In the genomic region with DNA sequence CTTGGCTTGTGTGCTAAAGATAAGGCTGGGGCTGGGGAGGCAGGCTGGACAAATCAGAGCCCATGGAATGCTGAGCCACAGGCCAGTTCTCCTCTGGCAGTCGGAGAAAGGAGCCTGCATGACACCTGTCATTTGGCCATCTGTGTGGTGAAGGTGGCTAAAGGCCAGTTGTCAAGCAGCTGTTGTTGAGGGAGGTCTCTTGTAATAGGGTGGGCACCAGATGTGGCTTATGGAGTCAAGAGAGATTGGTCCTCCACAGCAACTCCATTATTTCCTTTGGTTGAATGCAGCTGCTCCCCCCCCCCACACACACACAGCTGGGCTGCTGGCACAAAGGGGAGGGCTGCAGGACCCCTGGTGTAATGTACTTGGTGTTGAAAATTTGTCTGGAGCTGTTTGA, we compare ENCODE assay signal across 18 mouse cellular contexts.
"Had no signal": no experiment of that assay in that cellular context is flagged by ENCODE, and none has a peak within 500 bp of the region (broad histone marks: within the 10 kb centered on the region; RNA-seq: fewer than 3 reads in every experiment).

No protein-coding gene starts in this region.

- H3K36me3 ChIP-seq: midbrain, embryonic 15.5 days; neural tube, embryonic 13.5 days had no signal

- H3K9me3 ChIP-seq: midbrain, embryonic 15.5 days; neural tube, embryonic 13.5 days had no signal

- H3K4me2 ChIP-seq: lung, embryonic 14.5 days; midbrain, embryonic 11.5 days; midbrain, embryonic 15.5 days; neural tube, embryonic 13.5 days had no signal

- H3K4me3 ChIP-seq: megakaryocyte, embryonic 14.5 days; midbrain, embryonic 15.5 days; neural tube, embryonic 13.5 days had no signal

- H3K27ac ChIP-seq: kidney, postnatal 0 days; midbrain, embryonic 15.5 days; neural tube, embryonic 13.5 days had no signal

- ATAC-seq: midbrain, embryonic 15.5 days had no signal

- DNase-seq: kidney, adult 11 months; kidney, adult 9 months; kidney, postnatal 36 days; layer of hippocampus, adult 9-11 months; layer of hippocampus, postnatal 36 days; lung, embryonic 14.5 days; lung, postnatal 10 days; lung, postnatal 4 days; retina, postnatal 1 day; right cerebral cortex, postnatal 4 days; spleen, adult 18-20 months; thymus, adult 18-20 months; thymus, postnatal 25 days had no signal

- H3K9ac ChIP-seq: lung, embryonic 14.5 days; midbrain, embryonic 15.5 days; neural tube, embryonic 13.5 days had no signal

- H3K27me3 ChIP-seq: midbrain, embryonic 15.5 days; neural tube, embryonic 13.5 days had no signal
